8 mouse cellular contexts compared by ENCODE assay signal in the genomic region with DNA sequence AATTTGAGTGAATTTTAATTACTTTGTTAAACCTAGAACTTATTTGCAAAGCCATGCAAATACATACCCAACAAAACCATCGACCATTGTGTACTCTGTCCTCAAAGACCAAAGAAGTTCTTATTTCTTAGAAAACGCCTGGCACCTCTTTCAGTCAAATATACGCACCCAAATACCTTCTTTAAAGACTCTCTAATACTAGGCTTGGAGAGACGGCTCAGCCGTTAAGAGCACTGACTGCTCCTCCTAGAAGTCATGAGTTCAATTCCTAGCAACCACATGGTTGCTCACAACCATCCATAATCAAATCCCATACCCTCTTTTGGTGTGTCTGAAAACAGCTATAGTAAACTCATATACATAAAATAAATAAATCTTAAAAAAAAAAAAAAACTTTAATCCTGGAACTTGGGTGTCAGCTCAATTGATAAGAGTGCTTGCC. TPM values are rescaled to one million over a fixed set of nuclear protein-coding genes. Genes with fewer than 3 reads are reported as not detected.
DNase-seq lines count a peak whose midpoint lies in the region; ATAC-seq and TF ChIP-seq lines count a peak whose summit lies in the region.

No protein-coding gene starts in this region.

- WGBS in spleen, adult 2 months = 50% methylated on average over 5 of the region's 5 CpGs
- WGBS in limb, embryonic 14.5 days = 44% methylated on average over 5 of the region's 5 CpGs
- 40% methylated on average over 5 of the region's 5 CpGs for WGBS in stomach, embryonic 15.5 days

- no peak for TF ChIP-seq POLR2A in spleen, adult 2 months (IDR thresholded peaks at IDR 0.05; ENCODE audit: low read depth, low read length)
- TF ChIP-seq POLR2A in limb, embryonic 14.5 days (IDR thresholded peaks at IDR 0.05; ENCODE audit: borderline replicate concordance, extremely low read depth, insufficient read depth, insufficient read length) = no peak

- ATAC-seq in erythroblast, adult 5-6 weeks (replicated peaks; ENCODE audit: low FRiP score, poor library complexity, severe bottlenecking) = no peak; the same call in 1 of the 2 replicates
- no peak for ATAC-seq in limb, embryonic 14.5 days (ENCODE audit: low FRiP score, low read depth)
- no peak for ATAC-seq in stomach, embryonic 15.5 days (ENCODE audit: insufficient read depth, low FRiP score, low read depth)

- peak overlapping the region; percentile 90 for H3K4me3 ChIP-seq in erythroblast, embryonic 14.5 days (replicated peaks)
- peak overlapping the region; percentile 86; the same call in 1 of the 2 replicates for H3K4me3 ChIP-seq in spleen, adult 2 months (ENCODE audit: extremely low read depth, insufficient read depth, insufficient read length)
- peak overlapping the region; percentile 90 for H3K4me3 ChIP-seq in limb, embryonic 14.5 days (replicated peaks; ENCODE audit: low read length)
- peak overlapping the region; percentile 84 for H3K4me3 ChIP-seq in stomach, embryonic 15.5 days (replicated peaks)

- peaks cover 2% of the 10 kb centered on the region for H3K27me3 ChIP-seq in erythroblast, embryonic 14.5 days (ENCODE audit: control insufficient read depth)
- H3K27me3 ChIP-seq in spleen, adult 2 months (ENCODE audit: control insufficient read depth, insufficient read depth, low read length) = no peaks in the 10 kb centered on the region
- H3K27me3 ChIP-seq in limb, embryonic 14.5 days (ENCODE audit: control insufficient read depth, insufficient read depth, low read length) = no peaks in the 10 kb centered on the region
- no peaks in the 10 kb centered on the region for H3K27me3 ChIP-seq in stomach, embryonic 15.5 days (replicated peaks)

- DNase-seq in spleen, adult 2 months (ENCODE audit: low read depth in 1 of 2, low spot score in 2 of 2) = no peak
- DNase-seq in spleen, adult 18-20 months = no peak
- DNase-seq in limb, embryonic 14.5 days (ENCODE audit: low spot score) = no peak
- DNase-seq in cerebellum, postnatal 4 days (ENCODE audit: low spot score in 2 of 2) = no peak
- no peak for DNase-seq in frontal cortex, postnatal 10 days (ENCODE audit: low spot score in 2 of 2)

- peaks cover 21% of the 10 kb centered on the region for H3K4me1 ChIP-seq in erythroblast, embryonic 14.5 days (ENCODE audit: control insufficient read depth)
- peaks cover 8% of the 10 kb centered on the region for H3K4me1 ChIP-seq in spleen, adult 2 months (ENCODE audit: control insufficient read depth, insufficient read depth, insufficient read length)
- peaks cover 13% of the 10 kb centered on the region for H3K4me1 ChIP-seq in limb, embryonic 14.5 days (ENCODE audit: control insufficient read depth, insufficient read depth, low read length)
- H3K4me1 ChIP-seq in stomach, embryonic 15.5 days = 0 out of 2 replicates have a peak, but pooled peaks cover 8% of the 10 kb centered on the region

- no peaks in the 10 kb centered on the region for H3K9me3 ChIP-seq in erythroblast, embryonic 14.5 days (ENCODE audit: control insufficient read depth, low read length)
- no peaks in the 10 kb centered on the region for H3K9me3 ChIP-seq in limb, embryonic 14.5 days (ENCODE audit: control insufficient read depth, low read length)
- H3K9me3 ChIP-seq in stomach, embryonic 15.5 days = no peaks in the 10 kb centered on the region

- TF ChIP-seq CTCF in spleen, adult 2 months (IDR thresholded peaks at IDR 0.05; ENCODE audit: extremely low read depth, insufficient read depth, insufficient read length, insufficient replicate concordance) = no peak

- H3K4me2 ChIP-seq in limb, embryonic 14.5 days (replicated peaks; ENCODE audit: low read depth, low read length, severe bottlenecking) = peak overlapping the region; percentile 49
- H3K4me2 ChIP-seq in stomach, embryonic 15.5 days = peak overlapping the region; percentile 50

- no peak overlapping the region for H3K27ac ChIP-seq in spleen, adult 2 months (ENCODE audit: insufficient read depth, low read length)
- H3K27ac ChIP-seq in limb, embryonic 14.5 days (replicated peaks; ENCODE audit: low read depth, low read length) = no peak overlapping the region
- H3K27ac ChIP-seq in stomach, embryonic 15.5 days = no peak overlapping the region

- no peak overlapping the region for H3K9ac ChIP-seq in limb, embryonic 14.5 days (ENCODE audit: low read depth, low read length, severe bottlenecking)
- H3K9ac ChIP-seq in stomach, embryonic 15.5 days = no peak overlapping the region

- H3K36me3 ChIP-seq in erythroblast, embryonic 14.5 days (ENCODE audit: control insufficient read depth) = peaks cover under 1% of the 10 kb centered on the region
- H3K36me3 ChIP-seq in spleen, adult 2 months (ENCODE audit: control insufficient read depth, insufficient read depth, low read length) = no peaks in the 10 kb centered on the region
- no peaks in the 10 kb centered on the region for H3K36me3 ChIP-seq in limb, embryonic 14.5 days (ENCODE audit: control insufficient read depth, insufficient read depth, low read length)
- H3K36me3 ChIP-seq in stomach, embryonic 15.5 days = no peaks in the 10 kb centered on the region

RNA-seq across cellular contexts. Expression of a gene that starts 0.4 kb away (rescaled TPM):
- 0.19 TPM in 2 replicates for polyA plus RNA-seq in erythroblast, embryonic 14.5 days (2012)
- 17.3 and 19.2 TPM in 2 replicates for total RNA-seq in erythroblast, adult 5-6 weeks (2015; ENCODE audit: low replicate concordance)
- total RNA-seq in erythroblast, adult 5-6 weeks (2017; ENCODE audit: low replicate concordance) = 17.1 and 19.1 TPM in 2 replicates
- polyA plus RNA-seq in spleen, adult 2 months (2012; rRNA removed) = 3.0 and 3.3 TPM in 2 replicates
- 30.5 and 36.5 TPM in 2 replicates for polyA plus RNA-seq in limb, embryonic 14.5 days (2012; rRNA removed)
- 35.7 and 40.1 TPM in 2 replicates for polyA plus RNA-seq in limb, embryonic 14.5 days (2014; fragmentation: Nextera tagmentation; extraction: Ambion mirVana)
- 23.6 and 23.7 TPM in 2 replicates for polyA plus RNA-seq in stomach, embryonic 15.5 days (2015; fragmentation: Nextera tagmentation; extraction: Ambion mirVana)
